Mouse (Mus musculus) cerebellum, postnatal 25 days (tissue): ENCODE results near the gene Cmklr1.

Source experiments
- DNase-seq, 2 experiments: peaks; one replicate each; pipeline ENCODE4 v3.0.0; 2021; ENCODE audit warnings: mixed read lengths in 2 of 2

The Cmklr1 gene

DNA sequence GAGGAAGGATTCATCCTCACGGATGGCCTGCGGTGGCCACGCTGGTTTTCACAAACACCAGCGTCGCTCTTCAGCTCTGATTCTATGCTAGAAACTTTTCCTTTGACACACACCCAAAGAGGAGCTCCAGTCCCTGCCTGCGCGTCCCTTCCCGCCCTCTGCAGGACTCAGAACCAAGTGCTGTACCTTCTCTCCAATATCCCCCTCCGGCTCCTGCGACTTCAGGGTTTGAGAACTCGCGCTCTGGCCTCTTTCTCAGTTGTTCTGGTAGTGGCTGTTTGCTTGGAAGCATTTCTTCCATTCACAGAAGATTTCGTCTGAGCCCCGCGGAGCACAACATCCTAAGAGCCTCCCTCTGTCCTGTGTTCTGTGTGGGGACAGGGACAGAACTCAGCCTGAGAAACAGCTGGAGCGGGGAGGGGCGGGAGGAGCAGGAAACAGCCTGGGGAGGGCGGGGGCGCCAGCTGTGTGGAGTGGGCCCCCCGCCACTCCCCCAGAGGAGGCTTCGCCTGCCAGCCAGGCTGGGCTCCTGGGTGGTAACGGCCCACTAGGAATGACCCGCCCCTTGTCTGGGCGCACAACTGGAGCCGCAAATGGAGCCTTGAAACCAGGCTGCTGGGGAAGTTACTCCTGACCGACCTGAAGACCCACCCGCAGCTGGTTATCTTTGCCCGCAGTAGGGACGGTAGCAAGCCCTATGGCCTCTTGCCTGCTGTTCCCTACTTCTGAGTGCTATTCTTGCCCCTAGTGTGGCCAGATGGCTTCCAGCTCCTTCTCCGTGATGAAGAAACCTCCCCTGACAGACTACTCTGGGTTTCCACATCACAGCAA lies at the start of gene Cmklr1:
Gene Cmklr1, minus strand, starts transcription at position 392 of the 831 bp plus-strand sequence.
- peak; percentile 43 to 45 for DNase-seq

DNA sequence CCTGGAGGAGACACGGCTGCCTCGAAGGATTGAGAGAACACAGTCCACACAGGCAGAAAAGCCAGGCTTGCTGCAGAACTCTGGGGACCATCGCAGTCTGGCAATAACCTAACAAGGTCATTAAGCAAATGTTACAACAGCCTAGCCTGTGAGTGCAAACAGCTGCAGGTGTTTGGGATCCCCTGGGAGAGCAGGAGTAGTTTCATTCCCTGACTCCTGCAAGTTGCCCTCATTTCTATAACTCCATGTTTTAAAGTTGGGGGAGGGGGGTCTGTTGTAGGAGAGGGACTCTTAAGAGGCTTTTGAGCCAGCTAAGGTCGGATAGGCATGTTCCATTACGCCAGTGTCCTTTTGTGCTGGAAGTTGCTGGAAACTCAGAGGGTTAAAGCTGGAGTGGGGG lies 44.2 kb upstream of the Cmklr1 start:
- DNase-seq: no peak

DNA sequence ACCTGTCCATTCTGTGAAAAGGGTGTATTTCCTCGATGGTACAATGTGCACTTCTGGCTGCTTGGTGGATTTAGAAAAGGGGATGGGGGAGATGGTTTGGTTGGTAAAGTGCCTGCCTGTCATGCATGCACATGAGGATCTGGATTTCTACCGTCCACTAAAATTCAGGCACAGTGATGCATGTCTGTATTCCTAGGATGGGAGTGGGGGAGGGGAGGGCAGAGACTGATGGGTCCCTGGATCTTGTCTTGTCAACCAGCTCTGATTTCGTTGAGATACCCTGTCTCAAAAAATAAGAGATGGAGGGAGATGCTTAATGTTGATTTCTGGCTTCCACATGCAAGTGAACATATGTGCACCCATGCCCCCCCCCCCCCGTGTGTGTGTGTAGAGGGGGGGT lies 43.8 kb upstream of the Cmklr1 start:
- no peak for DNase-seq

DNA sequence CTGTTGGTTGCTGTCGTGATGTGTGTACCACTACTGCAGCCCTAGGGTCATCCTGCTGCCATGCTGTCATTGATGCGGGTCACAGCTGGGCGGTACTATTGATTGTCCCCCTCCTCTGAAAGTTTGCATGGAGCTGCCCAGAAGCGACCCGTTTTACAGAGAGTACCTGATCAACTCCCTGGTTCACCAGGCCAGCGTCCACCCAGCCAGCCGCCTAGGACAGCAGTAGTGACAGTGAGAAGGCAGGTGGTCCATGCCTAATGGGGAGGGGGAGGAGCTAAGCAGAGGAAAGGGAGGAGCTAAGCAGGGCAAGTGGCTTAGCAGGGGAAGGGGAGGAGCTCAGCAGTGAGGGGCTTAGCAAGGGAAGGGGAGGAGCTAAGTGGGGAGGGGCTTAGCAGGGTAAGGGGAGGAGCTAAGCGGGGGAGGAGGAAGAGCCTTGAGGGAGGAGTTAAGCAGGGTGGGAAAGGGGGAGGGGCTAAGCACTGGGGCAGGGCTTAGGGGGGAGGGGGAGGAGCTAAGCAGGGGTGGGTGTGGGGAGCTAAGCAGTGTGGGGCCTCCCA lies 43.0 kb upstream of the Cmklr1 start:
- DNase-seq: no peak

DNA sequence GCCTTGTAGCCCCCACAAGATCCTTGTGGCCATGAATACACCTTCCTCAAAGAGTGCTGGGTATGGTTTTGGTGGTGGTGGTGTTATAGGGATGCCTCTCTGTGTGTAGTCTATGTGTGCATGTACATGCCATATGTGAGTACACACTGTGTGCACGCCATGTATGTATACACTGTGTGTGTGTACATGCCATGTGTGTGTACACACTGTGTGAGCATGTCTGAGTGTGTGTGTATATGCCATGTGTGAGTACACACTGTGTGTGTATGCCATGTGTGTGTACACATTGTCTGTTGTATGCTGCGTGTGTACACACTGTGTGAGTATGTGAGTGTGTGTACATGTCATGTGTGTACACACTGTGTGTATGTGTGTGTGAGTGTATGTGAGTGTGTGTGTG lies 40.6 kb upstream of the Cmklr1 start:
- DNase-seq: no peak

DNA sequence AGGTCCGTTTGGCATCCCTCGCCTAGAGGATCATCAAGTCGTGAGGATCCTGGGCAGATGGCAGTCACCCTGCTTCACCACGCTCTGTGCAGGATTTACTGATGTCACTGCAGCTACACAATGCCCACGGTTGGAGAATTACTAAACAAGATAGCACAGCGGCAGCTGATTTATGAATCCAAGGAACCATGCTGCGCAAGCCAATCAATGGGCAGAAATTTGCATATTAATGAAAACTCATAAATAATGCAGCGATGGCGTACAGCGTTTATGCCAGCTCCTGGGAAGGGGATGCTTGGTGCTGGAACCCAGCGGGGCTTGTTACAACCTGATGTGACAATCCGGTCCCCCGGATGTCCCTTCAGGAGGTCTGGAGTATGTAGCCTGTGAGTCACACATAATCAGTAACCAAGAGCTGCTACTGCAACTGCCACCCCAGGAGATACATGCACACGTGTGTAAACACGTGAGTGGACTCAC lies 39.9 kb upstream of the Cmklr1 start:
- peak; percentile 60 to 66 for DNase-seq

DNA sequence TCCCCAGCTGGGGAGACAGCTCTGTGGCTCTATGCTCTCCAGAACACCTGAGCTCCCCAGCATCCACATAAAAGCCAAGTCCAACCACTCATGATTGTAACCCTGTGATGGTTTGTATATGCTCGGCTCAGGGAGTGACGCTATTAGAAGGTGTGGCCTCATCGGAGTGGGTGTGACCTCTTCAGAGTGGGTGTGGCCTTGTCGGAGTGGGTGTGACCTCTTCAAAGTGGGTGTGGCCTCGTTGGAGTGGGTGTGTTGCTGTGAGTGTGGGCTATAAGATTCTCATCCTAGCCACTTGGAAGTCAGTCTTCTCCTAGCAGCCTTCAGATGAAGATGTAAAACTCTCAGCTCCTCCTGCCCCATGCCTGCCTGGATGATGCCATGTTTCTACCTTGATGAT lies 37.3 kb upstream of the Cmklr1 start:
- no peak for DNase-seq

DNA sequence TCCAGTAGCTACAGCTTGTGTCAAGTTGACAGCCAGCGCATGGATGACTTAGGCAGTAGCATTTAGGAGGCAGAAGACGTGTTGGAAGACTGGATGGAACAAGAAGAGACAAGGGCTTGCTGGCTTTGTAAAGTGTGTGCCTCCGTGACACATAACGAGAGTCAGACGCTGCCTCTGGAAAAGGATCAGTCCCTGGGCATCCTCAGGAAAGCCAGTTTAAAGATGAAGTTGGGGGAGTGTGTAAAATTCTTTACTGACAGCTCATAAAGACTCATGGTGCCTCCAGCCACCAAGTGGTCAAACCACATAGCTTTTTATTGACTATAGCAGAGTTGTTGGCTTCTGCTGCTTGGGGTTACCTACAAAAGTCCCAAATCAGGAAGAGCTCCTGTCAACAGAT lies 35.2 kb upstream of the Cmklr1 start:
- no peak for DNase-seq

DNA sequence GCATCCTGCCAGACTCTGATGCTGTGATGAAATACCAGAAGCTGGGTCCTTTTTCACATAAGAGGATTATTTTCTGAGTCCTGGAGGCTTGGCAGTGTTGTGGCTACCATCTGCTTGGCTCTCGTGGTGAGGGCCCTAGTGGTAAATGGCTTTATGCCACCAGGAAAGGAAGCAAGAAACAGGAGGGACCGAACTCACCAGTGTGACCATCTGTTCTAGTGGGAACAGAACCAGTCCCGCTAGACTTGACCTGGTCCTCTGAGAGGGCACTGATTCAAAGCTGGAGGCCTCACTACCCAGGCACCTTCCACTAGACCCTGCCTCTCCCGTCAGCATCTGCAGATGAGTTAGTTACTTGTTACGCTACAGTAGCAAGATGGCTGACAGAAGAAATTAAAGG lies 33.0 kb upstream of the Cmklr1 start:
- DNase-seq: peak; percentile 85 to 86

DNA sequence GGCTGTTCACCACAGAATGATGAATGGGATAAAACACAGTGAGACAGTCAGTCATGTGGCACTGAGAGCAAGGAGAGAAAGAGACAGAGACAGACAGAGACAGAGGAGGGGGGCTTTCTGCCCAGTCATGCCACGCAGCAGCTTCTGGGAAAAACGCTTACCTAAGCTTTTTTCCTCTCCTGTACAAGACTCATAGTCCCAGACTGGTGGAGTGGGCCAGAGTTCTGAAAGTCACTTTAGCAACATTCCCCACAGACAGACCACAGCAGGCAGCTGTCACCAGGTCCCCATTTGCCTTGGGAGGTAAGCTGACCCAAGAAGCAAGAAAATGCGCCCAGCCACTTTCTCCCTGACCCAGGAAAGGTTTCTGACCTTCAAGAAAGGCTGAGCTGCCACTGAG lies 32.2 kb upstream of the Cmklr1 start:
- DNase-seq: no peak

DNA sequence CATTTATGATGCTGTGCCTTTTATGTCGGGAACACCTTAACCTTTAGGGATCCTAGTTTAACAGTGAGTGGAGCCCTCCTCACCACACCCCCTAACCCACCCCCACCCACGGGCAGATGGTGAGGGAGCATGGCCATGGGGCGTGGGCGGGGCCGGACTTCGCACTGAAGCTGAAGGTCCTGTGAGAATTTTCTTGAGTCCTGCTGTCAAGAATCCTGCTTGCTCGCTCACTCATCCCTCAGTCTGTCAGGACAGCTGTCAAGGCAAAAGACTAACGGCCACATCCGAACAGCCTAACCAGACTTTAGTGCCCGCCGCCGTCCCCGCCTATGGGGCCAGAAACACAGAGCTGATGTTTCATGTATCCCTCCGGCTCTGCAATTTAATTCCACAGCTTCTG lies 31.0 kb upstream of the Cmklr1 start:
- DNase-seq: peak; percentile 53 to 59

DNA sequence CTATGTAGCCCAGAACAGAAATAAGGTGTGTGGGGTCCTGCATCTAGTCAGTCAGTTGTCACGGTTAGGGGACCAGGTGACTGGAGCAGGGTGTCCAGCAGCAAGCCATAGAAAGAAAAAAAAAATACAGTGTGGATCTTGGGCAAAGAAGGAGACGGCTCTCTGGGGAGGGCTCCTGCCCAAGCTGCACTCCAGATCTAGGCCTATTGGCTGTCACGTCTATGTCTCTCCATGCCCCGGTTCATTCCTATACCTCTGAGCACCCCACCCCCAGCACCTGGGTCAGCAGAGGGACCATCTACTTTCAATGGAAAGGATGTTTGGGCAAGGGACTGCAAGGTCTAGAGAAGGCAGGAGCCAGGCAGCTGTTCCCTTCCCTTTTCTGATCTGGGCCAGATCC lies 29.3 kb upstream of the Cmklr1 start:
- DNase-seq: peak in 1 of 2 experiments; percentile 58

DNA sequence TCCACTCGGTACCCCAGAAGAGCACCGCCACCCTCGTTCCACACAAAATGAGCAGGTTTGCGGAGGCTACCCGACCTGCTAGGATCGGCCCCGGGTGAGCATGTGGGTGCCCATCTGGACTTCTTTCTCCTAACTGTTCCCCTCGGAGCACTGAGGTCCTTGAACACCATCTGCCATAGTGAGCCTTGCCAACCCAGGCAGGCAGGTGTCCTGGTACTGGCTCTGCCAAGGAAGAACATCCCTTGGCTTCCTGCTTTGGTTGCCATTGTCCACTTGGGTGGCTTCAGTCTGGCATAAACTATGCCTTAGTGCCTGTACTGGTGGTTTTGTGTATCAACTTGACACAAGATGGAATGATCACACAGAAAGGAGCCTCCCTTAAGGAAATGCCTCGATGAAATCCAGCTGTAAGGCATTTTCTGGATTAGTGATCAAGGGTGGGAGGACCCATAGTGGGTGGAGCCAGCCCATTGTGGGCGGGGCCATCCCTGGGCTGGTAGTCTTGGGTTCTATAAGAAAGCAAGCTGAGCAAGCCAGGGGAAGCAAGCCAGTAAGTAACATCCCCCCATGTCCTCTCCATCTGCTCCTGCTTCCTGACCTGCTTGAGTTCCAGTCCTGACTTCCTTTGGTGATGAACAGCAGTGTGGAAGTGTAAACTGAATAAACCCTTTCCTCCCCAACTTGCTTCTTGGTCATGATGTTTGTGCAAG lies 28.7 kb upstream of the Cmklr1 start:
- DNase-seq: peak; percentile 96 to 97

DNA sequence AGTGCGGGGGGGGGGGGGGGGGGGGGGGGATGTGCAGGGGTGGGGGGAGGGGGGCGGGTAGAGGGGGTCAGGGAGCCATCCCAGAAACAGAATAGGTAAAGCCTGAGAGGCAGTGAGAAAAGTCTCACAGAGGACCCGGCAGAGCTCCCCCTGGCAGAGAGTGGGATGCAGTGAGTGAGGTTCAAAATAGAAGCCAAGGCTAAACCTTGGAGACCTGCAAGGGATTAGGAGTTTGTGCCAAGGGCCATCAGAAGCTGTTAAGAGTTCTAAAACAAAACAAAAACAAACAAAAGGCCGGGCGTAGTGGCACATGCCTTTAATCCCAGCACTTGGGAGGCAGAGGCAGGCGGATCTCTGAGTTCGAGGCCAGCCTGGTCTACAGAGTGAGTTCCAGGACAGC lies 27.3 kb upstream of the Cmklr1 start:
- peak; percentile 32 to 45 for DNase-seq

DNA sequence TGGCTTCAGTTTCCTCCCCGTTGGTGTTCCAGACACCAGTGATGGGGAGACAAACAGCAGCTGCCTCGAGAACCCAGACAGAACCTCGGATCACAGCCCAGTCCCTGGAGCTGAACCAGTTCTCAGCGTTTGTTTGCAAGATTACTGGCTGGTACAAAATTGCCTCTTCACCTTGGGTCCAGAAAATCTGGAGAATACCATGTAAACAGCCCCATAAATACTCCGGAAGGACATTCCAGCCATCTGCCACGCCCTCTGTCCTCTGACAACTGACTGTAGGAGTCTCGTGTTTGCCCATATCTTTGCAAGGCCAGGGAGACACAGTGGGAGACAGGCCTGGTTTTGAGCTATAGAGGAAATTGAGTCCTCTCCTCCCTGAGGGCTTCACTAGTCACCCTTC lies 24.6 kb upstream of the Cmklr1 start:
- DNase-seq: peak; percentile 41 to 43

DNA sequence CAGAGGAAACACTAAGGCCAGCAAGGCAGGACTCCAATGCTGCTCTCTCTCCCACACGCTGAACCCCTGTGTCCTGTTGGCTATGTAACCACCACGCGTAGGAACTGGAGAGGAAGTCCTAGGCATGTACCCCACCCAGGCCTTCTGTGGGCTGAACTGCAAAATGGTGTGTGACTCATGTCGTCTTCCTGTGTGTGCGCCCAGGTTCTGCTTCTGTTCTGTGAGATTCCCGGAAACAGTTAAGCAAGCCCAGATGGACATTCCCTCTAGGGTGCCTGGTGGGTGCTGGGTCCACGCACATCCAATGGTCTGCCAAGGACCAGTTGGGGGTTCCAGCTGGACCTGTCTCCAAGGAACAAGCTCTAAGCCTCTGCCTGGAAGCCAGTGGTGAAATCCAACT lies 22.2 kb upstream of the Cmklr1 start:
- DNase-seq: peak in 1 of 2 experiments; percentile 40

DNA sequence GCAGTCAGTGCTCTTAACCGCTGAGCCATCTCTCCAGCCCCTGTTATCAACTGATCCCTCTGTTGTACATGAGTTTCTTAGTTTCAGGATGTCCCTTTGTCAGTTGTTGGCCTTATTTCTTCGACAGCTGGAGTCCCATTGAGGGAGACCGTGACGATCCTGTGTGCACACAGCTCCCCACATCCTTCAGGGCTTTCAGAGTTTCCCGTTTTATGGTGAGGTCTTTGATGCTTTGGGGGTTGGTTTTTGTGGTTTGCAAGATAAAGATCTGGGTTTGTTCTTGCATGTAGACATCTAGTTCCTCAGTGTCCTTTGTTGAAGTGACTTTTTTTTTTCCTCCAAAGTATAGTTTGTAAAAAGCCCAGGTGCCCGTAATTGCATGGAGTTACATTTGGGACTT lies 20.4 kb upstream of the Cmklr1 start:
- DNase-seq: no peak

DNA sequence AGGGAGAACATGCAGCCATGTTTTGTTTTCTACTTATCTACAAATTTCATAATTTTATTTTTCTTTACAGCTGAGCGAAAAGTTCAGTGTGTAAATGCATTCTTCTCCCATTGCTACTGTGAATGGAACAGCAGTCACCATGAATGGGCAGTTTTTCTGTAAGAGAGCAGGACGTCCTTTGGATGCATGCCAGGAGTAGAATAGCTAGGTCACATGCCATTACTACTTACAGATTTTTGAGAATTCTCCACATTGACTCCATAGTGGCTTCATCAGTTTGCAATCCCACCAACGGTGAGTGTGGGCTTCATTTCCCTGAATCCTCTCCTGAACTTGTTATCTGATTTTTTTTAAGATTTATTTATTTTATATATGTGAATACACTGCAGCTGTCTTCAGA lies 19.9 kb upstream of the Cmklr1 start:
- no peak for DNase-seq

DNA sequence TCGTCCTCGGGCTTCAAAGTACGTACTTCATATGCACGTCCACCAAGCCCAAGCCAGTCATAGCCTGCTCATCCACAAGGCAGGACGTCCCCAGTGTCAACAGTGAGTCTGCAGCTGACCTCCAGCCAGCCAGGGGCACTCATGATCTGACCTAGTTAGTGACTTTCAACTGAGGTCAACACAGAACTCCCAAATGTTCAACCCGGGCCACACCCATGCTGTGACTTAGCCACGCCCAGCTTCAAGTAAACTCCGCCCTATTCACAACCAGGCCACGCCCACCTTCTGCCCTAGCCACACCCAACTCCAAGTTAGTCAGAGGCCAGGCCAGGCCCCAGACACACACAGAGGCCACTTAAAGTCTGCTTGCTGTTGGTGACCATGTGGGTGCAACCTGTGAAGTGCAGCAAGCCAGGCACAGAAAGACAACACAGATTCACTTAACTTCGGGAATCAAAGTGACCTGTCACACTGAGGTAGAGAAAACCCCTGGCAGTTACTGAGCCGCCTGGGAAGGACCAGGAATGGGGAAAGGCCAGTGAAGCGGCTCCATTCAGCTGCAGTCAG lies 14.5 kb upstream of the Cmklr1 start:
- DNase-seq: no peak

DNA sequence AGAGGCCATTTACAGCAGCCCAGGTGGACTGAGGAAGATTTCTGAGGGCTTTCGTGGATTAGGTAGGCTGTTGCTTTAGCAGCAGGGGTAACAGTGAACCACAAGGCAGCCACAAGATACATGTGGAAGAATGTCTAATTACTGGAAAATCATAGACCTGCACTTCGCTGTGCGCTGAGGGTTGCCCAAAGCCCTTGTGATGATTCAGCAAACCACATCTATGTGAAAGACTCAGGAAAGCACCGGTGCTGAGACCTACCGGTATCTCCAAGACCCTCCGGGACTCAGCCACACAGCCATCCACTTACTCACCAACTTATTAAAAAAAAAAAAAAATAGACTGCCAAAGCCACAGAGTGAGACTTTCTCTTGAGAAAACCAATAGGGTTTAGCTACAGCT lies 13.9 kb upstream of the Cmklr1 start:
- DNase-seq: no peak

DNA sequence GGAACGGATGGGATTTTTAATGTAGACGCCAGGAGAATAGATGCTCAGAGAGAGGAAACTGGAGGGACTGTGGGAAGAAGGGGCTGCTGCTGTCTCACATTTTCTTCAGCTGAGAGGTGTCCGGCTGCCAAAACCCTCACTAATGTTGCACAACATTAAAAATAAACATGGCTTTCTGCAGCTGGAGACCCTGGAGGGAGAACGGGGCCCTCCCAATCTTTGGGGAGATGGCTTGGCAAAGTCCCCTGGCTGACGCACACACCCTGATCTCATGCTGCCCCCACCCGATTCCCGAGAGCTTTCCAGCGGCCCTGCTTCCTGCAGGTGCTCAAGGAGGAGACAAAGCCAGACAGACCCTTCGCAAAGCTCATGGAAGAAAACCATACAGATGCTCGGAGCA lies 10.6 kb upstream of the Cmklr1 start:
- DNase-seq: no peak

DNA sequence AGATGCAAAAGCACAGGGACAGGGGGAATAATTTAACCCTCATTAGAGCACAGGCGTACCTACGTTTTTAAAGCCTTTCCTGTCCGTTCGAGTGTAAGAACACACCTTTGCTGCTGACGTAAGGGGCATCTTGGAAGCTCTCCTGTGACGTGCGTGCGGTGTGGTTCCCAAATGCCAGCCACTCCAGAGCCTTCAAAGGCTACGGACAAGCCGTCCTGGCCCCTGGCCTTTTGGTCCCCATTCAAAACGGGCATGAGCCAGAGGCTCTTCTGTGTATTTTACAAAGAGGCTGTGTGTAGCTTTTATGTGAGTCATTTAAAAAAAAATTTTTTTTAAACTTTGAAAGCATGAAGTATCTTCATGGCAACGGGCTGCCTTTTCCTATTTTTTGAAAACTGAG lies 4.6 kb upstream of the Cmklr1 start:
- DNase-seq: peak; percentile 51 to 58

DNA sequence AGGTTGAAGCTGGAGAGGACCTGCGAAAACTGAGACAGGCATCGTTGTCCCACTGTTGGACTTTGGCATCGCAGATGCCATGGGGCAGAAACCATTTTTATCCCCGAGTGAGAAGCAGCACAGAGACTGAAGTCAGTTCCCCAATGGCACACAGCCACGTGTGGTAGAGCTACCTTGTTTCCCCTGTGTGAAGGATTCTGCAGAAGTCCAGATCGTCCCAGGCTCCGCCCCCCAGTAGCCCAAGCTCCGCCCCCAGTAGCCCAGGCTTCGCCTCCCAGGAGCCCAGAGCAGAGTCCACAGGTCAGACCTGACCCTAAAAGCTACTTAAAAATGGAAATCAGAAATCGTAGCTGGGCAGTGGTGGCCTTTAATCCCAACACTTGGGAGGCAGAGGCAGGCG lies 4.0 kb upstream of the Cmklr1 start:
- peak in 1 of 2 experiments; percentile 41 for DNase-seq

DNA sequence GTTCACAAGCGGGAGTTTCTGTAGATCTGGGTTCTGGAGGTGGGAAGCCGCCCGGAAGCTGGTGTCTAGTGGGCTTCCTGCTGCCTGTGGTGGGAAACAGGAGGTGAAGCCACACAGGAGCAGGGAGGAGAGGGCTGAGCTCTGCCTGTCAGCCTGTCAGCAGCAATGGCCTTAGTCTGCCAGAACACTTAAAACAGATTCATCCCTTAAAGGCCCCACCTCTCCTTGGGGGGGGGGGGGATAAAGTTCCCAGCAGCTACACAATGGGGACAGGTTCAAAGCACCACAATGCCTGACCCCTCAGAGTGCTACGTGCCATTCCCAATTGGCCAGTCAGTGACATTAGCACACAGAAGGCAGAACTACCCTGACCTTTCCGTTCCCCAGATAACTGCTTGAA lies 2.0 kb upstream of the Cmklr1 start:
- no peak for DNase-seq
